Mouse (Mus musculus): ENCODE results near the gene Tcf23. TPM values are rescaled to one million over a fixed set of nuclear protein-coding genes. Genes with fewer than 3 reads are reported as not detected.
A peak's percentile ranks its signal among the peaks of the same experiment; 100 is the strongest.

Gene Tcf23
- total and polyA plus RNA-seq, 3 experiments, result not detected

DNA sequence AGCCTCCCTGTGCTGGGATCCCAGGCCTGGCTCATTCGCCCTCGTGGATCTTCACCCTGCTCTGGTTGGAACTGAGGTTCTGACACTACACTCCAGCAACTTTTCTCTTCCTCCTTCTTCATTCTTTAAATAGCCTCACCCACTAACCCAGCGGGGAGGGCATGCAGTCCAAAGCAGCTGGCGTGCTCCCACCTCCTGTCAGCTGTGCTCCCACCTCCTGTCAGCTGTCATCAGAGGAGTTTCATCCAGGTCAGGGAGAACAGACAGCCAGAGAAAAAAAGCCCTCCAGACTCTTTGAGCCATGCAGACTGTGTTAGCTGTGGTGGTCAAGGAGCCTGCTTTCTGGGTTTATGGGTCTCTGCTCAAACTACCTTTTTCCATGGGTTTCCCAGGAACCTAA lies 37.1 kb upstream of the Tcf23 start:
- Histone ChIP-seq H3K9ac (ENCODE audit: insufficient read depth, low read depth) (no peak overlapping the region), H3K4me3 (replicated peaks in 1 of 3; ENCODE audit: low read depth in 2 of 3, low read length in 2 of 3, poor library complexity in 1 of 3) (no peak overlapping the region), H3K9me3 (replicated peaks; ENCODE audit: low read length) (no peaks in the 10 kb centered on the region), H3K4me1 (ENCODE audit: control insufficient read depth in 1 of 2, insufficient read depth in 2 of 2) (peaks cover 0 to 14% of the 10 kb centered on the region in 2 experiments; a peak in 3 of 4 replicates), H3K79me2 (replicated peaks; ENCODE audit: control insufficient read depth, extremely low read depth, insufficient read depth, poor library complexity, severe bottlenecking) (no peaks in the 10 kb centered on the region), H3K36me3 (replicated peaks in 1 of 2; ENCODE audit: control insufficient read depth in 1 of 2, insufficient read depth in 1 of 2, low read length in 1 of 2) (no peaks in the 10 kb centered on the region), H3K27me3 (replicated peaks) (peaks cover 46% of the 10 kb centered on the region), H3K27ac (ENCODE audit: insufficient read depth, low read depth) (no peak overlapping the region), H3K4me2 (ENCODE audit: insufficient read depth, low read depth, poor library complexity, severe bottlenecking) (no peak overlapping the region)
- no peak for TF ChIP-seq MYC (IDR thresholded peaks at IDR 0.05; ENCODE audit: low read depth, low read length)
- no peak for TF ChIP-seq KAT2A (IDR thresholded peaks at IDR 0.05; ENCODE audit: insufficient replicate concordance, low read length)
- no peak for TF ChIP-seq POLR2A (IDR thresholded peaks at IDR 0.05; ENCODE audit: low read depth, low read length)
- no peak for TF ChIP-seq NELFE (IDR thresholded peaks at IDR 0.05; ENCODE audit: low read depth, low read length)
- no peak for TF ChIP-seq TBP (conservative IDR thresholded peaks at IDR 0.05; ENCODE audit: low read depth, low read length)
- TF ChIP-seq RCOR1 (conservative IDR thresholded peaks at IDR 0.05; ENCODE audit: low read depth, low read length), result no peak
- no peak for TF ChIP-seq MXI1 (IDR thresholded peaks at IDR 0.05; ENCODE audit: low read depth, low read length)
- no peak for TF ChIP-seq IRF4 (IDR thresholded peaks at IDR 0.05; ENCODE audit: low read depth, low read length)
- no peak for TF ChIP-seq UBTF (IDR thresholded peaks at IDR 0.05; ENCODE audit: low read depth, low read length)
- TF ChIP-seq USF2 (conservative IDR thresholded peaks at IDR 0.05; ENCODE audit: low read depth, low read length), result no peak
- TF ChIP-seq ZMIZ1 (IDR thresholded peaks at IDR 0.05; ENCODE audit: low read depth, low read length), result no peak
- TF ChIP-seq SIN3A (IDR thresholded peaks at IDR 0.05; ENCODE audit: low read length), result no peak
- DNase-seq (ENCODE audit: extremely low read depth), result no peak
- in situ Hi-C loops (cut with MboI; ENCODE audit: low pct_ligation_motif_present, low pct_unique_long_range_greater_than_20kb, low sequenced_read_pairs) (no loop called here), dilution Hi-C loops (cut with MboI; ENCODE audit: extremely low pct_ligation_motif_present, extremely low pct_unique_long_range_greater_than_20kb, low sequenced_read_pairs) (no loop called here)

GRCm38 (mm10) chr5:30933705-30934104 lies 34.8 kb upstream of the Tcf23 start:
- H3K9ac ChIP-seq (ENCODE audit: insufficient read depth, low read depth), result no peak overlapping the region
- no peak for DNase-seq (ENCODE audit: extremely low read depth)

GRCm38 (mm10) chr5:30934725-30935461 lies 33.6 kb upstream of the Tcf23 start:
- Histone ChIP-seq H3K4me3 (replicated peaks in 1 of 3; ENCODE audit: low read depth in 2 of 3, low read length in 2 of 3, poor library complexity in 1 of 3) (no peak overlapping the region), H3K9me3 (replicated peaks; ENCODE audit: low read length) (no peaks in the 10 kb centered on the region), H3K4me2 (ENCODE audit: insufficient read depth, low read depth, poor library complexity, severe bottlenecking) (no peak overlapping the region), H3K79me2 (replicated peaks; ENCODE audit: control insufficient read depth, extremely low read depth, insufficient read depth, poor library complexity, severe bottlenecking) (no peaks in the 10 kb centered on the region), H3K36me3 (replicated peaks in 1 of 2; ENCODE audit: control insufficient read depth in 1 of 2, insufficient read depth in 1 of 2, low read length in 1 of 2) (no peaks in the 10 kb centered on the region), H3K27me3 (replicated peaks) (peaks cover 23% of the 10 kb centered on the region), H3K4me1 (ENCODE audit: control insufficient read depth in 1 of 2, insufficient read depth in 2 of 2) (peaks cover 0 to 14% of the 10 kb centered on the region in 2 experiments; a peak in 3 of 4 replicates), H3K27ac (ENCODE audit: insufficient read depth, low read depth) (no peak overlapping the region), H3K9ac (ENCODE audit: insufficient read depth, low read depth) (no peak overlapping the region)
- in situ Hi-C loops (cut with MboI; ENCODE audit: low pct_ligation_motif_present, low pct_unique_long_range_greater_than_20kb, low sequenced_read_pairs) (no loop called here), dilution Hi-C loops (cut with MboI; ENCODE audit: extremely low pct_ligation_motif_present, extremely low pct_unique_long_range_greater_than_20kb, low sequenced_read_pairs) (no loop called here)
- TF ChIP-seq CTCF (conservative IDR thresholded peaks at IDR 0.05 in 1 of 2, IDR thresholded peaks at IDR 0.05 in 1 of 2; ENCODE audit: low read depth in 2 of 2, low read length in 2 of 2) (peak in 1 of 2 experiments; percentile 19; a peak in 1 of 4 replicates), SIN3A (IDR thresholded peaks at IDR 0.05; ENCODE audit: low read length) (no peak), ZKSCAN1 (IDR thresholded peaks at IDR 0.05; ENCODE audit: borderline replicate concordance, low read depth, low read length) (no peak)
- DNase-seq (ENCODE audit: extremely low read depth), result no peak

More at GRCm38 (mm10) chr5:30933705-30934104, 34.8 kb upstream of the Tcf23 start:
- Histone ChIP-seq H3K4me3 (replicated peaks in 1 of 3; ENCODE audit: low read depth in 2 of 3, low read length in 2 of 3, poor library complexity in 1 of 3) (no peak overlapping the region), H3K36me3 (replicated peaks in 1 of 2; ENCODE audit: control insufficient read depth in 1 of 2, insufficient read depth in 1 of 2, low read length in 1 of 2) (no peaks in the 10 kb centered on the region), H3K9me3 (replicated peaks; ENCODE audit: low read length) (no peaks in the 10 kb centered on the region), H3K4me2 (ENCODE audit: insufficient read depth, low read depth, poor library complexity, severe bottlenecking) (no peak overlapping the region), H3K4me1 (ENCODE audit: control insufficient read depth in 1 of 2, insufficient read depth in 2 of 2) (peaks cover 0 to 14% of the 10 kb centered on the region in 2 experiments; a peak in 3 of 4 replicates), H3K79me2 (replicated peaks; ENCODE audit: control insufficient read depth, extremely low read depth, insufficient read depth, poor library complexity, severe bottlenecking) (no peaks in the 10 kb centered on the region), H3K27ac (ENCODE audit: insufficient read depth, low read depth) (no peak overlapping the region), H3K27me3 (replicated peaks) (peaks cover 29% of the 10 kb centered on the region)
- TF ChIP-seq EP300 (IDR thresholded peaks at IDR 0.05; ENCODE audit: low read length) (no peak), MAZ (IDR thresholded peaks at IDR 0.05; ENCODE audit: low read depth, low read length) (no peak)
- dilution Hi-C loops (cut with MboI; ENCODE audit: extremely low pct_ligation_motif_present, extremely low pct_unique_long_range_greater_than_20kb, low sequenced_read_pairs), result no loop called here
- in situ Hi-C loops (cut with MboI; ENCODE audit: low pct_ligation_motif_present, low pct_unique_long_range_greater_than_20kb, low sequenced_read_pairs), result no loop called here
